Mouse (Mus musculus): Measurements from ENCODE around the gene Tceal5.

DNA sequence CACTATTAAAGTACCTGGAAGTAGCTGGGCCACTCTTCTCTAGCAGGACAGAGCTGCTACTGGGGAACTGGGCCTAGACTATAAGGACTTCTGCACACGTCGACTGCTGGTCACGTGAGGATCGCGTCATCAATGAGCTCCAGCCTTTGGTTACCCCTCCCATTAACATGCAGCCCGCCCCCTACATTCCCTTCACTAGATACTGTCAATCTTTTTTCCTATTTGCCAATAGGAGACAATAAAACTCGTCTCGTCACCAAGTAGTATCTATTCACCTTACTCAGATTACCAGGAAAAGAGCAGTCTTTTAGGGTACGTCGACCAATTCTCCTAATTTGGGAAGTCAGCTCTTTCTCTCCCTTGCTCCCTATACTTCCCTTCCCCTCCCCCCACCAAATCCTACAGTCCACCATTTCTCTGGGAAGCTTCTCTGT is 31.5 kb downstream of the Tceal5 start, which contains the start of gene Tceal8:
- TF ChIP-seq POLR2A (IDR thresholded peaks at IDR 0.05; ENCODE audit: extremely low read depth, insufficient read depth, low read length) (peak; percentile 94), CTCF (IDR thresholded peaks at IDR 0.05; ENCODE audit: extremely low read depth, insufficient read depth, low read length) (no peak)
